Mouse (Mus musculus) CH12.LX (cell line): ENCODE measurements around the gene Ssh2.

Experiments used
- CTCF ChIP-seq, 2 experiments: IDR thresholded peaks in 1 of 2; conservative IDR thresholded peaks in 1 of 2; 2 replicates each; pipeline ENCODE4 v1.5.1; 2011 to 2012; ENCODE audit warnings: low read depth in 2 of 2, low read length in 2 of 2, improper control_type of control experiment in 1 of 2, inconsistent platforms in 1 of 2, mild to moderate bottlenecking in 1 of 2, moderate library complexity in 1 of 2
- NELFE ChIP-seq: IDR thresholded peaks from 2 replicates; pipeline ENCODE4 v1.6.1; 2011; ENCODE audit warnings: low read depth, low read length, improper control_type of control experiment
- TBP ChIP-seq: conservative IDR thresholded peaks from 2 replicates; pipeline ENCODE4 v1.6.1; 2011; ENCODE audit warnings: low read depth, low read length, improper control_type of control experiment

- TF ChIP-seq TBP (no peak), CTCF (conservative IDR thresholded peaks at IDR 0.05 in 1 of 2, IDR thresholded peaks at IDR 0.05 in 1 of 2; ENCODE audit: low read depth in 2 of 2, low read length in 2 of 2) (no peak), NELFE (no peak)
These were observed 212.4 kb downstream of the Ssh2 start for GRCm38 (mm10) chr11:77428446-77428845.
